Mouse (Mus musculus): ENCODE results near the gene Foxi2.

GRCm38 (mm10) chr7:135394436-135394835 is 15.7 kb upstream of the Foxi2 start:
- TF ChIP-seq EP300 (IDR thresholded peaks at IDR 0.05; ENCODE audit: low read depth) = no peak
- no peak for TF ChIP-seq CTCF (IDR thresholded peaks at IDR 0.05; ENCODE audit: low read depth)
